Mouse (Mus musculus): Measurements from ENCODE around the gene BC035044. TPM values are rescaled to one million over a fixed set of nuclear protein-coding genes. Genes with fewer than 3 reads are reported as not detected.
"Not testable (repeated sequence)": the region's sequence is repeated elsewhere in the genome, so short reads cannot be mapped to it uniquely, and the experiment has no call there.

BC035044 gene
- total RNA-seq, 2 experiments from 2014 or later, result 0.21 TPM; not detected in 1

DNA sequence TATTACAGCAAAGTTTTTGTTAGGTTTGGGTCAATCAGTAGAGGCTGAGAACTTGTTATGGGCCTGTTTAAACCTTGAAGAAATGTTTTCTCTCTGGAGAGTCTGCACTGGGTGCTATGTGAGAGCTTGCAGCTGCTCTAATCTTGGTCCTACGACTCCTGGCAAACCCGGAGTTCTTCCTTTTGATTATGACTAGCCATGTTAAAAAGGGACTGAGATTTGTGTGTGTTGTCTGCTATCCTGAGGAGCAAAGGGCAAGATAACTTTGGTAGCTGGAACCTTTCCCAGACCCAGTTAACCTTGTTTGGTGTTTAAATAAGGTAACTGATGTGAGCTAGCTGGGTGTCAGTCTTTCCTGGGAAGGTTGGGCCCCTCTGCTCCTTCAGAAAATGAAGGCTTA lies 40.3 kb downstream of the BC035044 start:
- DNase-seq, result no peak

GRCm38 (mm10) chr6:128849902-128850301 lies 41.0 kb downstream of the BC035044 start:
- peak; percentile 60 for DNase-seq

GRCm38 (mm10) chr6:128847401-128847800 lies 43.5 kb downstream of the BC035044 start:
- DNase-seq, result no peak

- DNase-seq, result no peak
Observed at GRCm38 (mm10) chr6:128845998-128846542, 44.9 kb downstream of the BC035044 start.

DNA sequence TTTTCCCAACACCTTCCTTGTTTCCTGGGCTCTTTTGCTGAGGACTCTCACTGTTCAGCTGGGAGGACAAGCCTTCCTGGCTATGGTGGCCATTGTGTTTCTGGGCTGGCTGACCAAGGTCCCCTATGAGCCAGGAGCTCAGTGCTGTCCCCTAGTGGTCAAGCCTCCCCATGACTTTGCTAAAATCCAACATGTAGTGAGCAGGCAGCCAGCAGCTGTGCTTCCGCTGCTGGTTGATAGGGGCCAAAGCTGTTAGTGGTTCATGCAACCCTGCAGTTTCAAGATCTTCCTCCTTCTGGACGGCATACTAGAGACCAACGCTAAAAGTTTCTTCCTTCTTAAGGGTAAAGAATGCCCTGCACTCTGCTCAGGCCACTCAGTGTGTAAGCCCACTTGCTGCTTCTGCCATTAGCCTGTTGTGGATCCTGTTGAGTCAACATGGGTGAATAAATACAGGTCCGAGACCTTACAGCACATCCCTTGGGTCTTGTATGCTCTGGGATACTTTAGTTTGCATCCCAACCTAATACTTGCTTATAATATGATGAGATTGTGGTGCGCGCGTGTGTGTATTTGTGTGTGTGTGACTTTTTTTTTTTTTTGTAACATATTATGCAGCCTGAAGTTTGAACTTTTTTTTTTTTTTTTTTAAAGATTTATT lies 45.5 kb downstream of the BC035044 start:
- DNase-seq, result peak; percentile 96

- DNase-seq, result no peak
Observed at GRCm38 (mm10) chr6:128844586-128845080, 46.3 kb downstream of the BC035044 start.

DNA sequence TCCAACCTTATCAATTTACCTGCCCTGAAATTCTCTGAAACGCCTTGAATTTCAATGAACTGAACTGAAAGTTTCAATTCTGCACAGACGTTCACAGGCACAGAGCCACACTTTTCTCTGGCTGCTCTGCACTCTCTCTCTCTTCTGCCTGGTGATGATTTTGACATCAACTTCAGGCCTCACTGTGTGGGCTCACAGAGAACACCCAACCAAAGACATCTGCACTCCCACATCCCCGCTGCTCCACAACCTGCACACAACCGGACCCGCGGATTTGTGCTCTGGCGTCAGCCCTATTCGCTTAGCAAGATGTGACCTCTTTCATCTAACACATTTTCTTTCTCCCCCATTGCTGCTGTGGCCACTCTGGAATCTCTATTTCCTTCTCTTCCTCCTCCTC lies 46.8 kb downstream of the BC035044 start:
- DNase-seq, result no peak

GRCm38 (mm10) chr6:128843479-128843992 lies 47.4 kb downstream of the BC035044 start:
- DNase-seq, result peak; percentile 66

DNA sequence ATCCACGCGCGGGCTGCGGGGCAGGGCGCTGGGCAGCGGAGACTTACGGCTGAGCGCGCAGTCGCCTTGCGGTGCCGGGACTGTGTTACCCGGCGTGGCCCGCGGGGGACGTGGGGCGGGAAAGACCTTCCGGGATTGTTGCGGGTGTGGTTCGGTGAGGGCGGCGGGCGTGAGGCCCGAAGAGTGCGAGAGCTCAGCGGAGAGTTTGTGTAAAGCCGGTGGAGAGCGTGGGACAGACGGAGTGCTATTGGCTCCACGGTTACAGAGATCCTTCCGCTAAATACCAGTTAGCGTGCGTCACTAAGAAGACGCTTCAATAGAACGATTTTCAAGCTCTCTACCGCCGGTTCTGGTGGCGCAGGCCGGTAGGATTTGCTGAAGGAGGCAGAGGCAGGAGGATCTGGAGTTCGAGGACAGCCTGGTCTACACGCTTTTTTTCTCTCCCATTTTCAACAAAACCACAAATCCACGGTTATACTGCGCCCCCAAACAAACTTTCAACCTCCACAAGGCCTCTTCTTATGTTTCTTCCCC lies 47.9 kb downstream of the BC035044 start:
- DNase-seq, result peak; percentile 93

- no peak for DNase-seq
Observed at GRCm38 (mm10) chr6:128842356-128842944, 48.5 kb downstream of the BC035044 start.

- DNase-seq, result no peak
Observed at GRCm38 (mm10) chr6:128841327-128842089, 49.4 kb downstream of the BC035044 start.

GRCm38 (mm10) chr6:128840669-128841068 lies 50.3 kb downstream of the BC035044 start:
- not testable (repeated sequence) for DNase-seq

GRCm38 (mm10) chr6:128839921-128840320 lies 51.0 kb downstream of the BC035044 start:
- no peak for DNase-seq

- DNase-seq, result peak; percentile 92
Observed at GRCm38 (mm10) chr6:128839266-128839771, 51.6 kb downstream of the BC035044 start.

GRCm38 (mm10) chr6:128838342-128839265 lies 52.3 kb downstream of the BC035044 start:
- DNase-seq, result peak; percentile 92

DNA sequence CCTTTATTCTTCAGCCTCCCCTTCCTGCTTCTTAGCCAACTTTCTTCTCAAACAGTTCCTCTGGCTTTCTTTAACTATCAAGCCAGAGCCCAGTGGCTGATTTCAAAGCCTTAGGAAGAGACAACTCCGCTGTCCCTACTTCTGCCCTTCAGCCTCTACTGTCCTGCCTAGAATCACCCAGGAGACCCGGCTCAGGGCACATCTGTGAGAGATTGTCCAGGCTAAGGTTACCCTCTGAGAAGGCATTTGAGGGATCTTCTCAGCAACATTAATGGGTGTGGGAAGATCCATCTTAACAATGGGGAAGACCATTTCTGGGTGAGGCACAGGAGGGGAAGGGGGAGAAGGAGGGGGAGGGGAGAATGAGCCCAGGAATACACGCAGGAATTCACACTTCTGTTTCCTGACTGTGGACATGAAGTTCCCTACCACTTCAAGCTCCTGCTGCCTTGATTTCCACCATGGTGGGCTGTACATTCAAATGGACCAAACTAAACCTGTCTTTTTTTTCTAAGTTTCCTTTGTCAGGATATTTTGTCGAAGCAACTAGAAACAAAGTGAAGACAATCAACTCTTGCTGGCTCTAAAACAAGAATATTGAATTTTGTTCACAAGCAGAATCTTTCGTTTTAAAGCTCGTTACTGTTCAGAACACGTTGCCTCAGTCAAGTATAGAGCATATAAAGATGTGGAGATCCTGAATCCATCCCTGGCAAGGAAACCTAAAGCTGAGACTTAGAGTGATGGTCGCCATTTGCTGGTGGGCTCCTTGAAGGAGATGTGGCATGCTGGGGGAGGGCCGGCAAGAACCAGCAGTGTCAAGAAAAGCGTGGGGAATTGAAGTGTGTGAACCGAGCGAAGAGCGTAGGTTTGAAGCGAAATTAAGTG lies 53.2 kb downstream of the BC035044 start:
- no peak for DNase-seq

GRCm38 (mm10) chr6:128836955-128837334 lies 54.0 kb downstream of the BC035044 start:
- DNase-seq, result no peak

DNA sequence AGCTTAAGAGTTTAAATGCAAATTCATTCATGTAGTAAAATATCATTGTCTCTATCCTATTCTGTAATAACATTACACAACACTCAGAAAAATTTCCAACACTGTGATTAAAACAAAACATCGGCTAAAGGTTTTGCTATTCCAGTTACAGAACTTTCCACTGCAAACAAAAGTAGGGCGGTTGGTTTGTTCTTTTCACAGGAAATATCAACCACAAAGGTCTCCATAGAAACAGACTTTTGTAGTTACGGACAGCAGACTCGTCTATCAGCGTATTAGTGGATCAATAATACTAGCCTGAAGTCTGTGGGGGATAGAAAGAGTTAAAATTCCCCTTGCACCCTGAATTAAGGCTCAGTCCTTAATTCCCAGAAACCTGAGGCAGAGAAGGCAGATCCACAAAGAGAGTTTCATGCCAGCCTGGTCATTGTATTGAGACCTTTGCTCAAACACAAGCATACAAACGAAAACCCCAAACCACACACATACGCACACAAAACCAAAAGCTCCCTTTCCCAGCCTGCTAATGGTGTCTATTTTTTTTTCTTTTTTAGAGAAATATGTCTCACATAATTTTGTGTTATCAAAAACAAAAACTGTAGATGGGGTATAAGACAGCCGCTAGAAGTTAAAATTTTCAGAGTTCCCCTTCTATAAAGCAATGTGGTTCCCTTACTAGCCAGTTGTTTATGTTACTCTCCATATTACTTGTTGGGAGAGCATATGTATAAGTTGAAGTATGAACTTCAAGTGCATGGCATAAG lies 54.6 kb downstream of the BC035044 start:
- no peak for DNase-seq

GRCm38 (mm10) chr6:128835571-128835970 lies 55.4 kb downstream of the BC035044 start:
- DNase-seq, result no peak
